ENCODE assay signal across 9 mouse cellular contexts in genomic region chr19:53325578-53326295, GRCm38 (mm10). TPM values are rescaled to one million over a fixed set of nuclear protein-coding genes. Genes with fewer than 3 reads are reported as not detected.
DNase-seq lines count a peak whose midpoint lies in the region; ATAC-seq and TF ChIP-seq lines count a peak whose summit lies in the region.
"Had no signal": no experiment of that assay in that cellular context is flagged by ENCODE, and none has a peak within 500 bp of the region (broad histone marks: within the 10 kb centered on the region; RNA-seq: fewer than 3 reads in every experiment).

No protein-coding gene starts in this region.

- peak overlapping the region; percentile 24 for H3K4me3 ChIP-seq in embryonic facial prominence, embryonic 12.5 days
- H3K4me3 ChIP-seq in kidney, embryonic 14.5 days (ENCODE audit: low read length): peak overlapping the region; percentile 31
- H3K4me3 ChIP-seq in limb, embryonic 15.5 days: peak overlapping the region; percentile 36
- peak overlapping the region; percentile 33 for H3K4me3 ChIP-seq in midbrain, postnatal 0 days (ENCODE audit: low read depth, low read length)

- peak overlapping the region; percentile 58 for H3K4me2 ChIP-seq in embryonic facial prominence, embryonic 12.5 days (replicated peaks)
- H3K4me2 ChIP-seq in kidney, embryonic 14.5 days (replicated peaks; ENCODE audit: low read depth, low read length): peak overlapping the region; percentile 57
- peak overlapping the region; percentile 57 for H3K4me2 ChIP-seq in limb, embryonic 15.5 days
- H3K4me2 ChIP-seq in midbrain, postnatal 0 days (ENCODE audit: low read depth, low read length, poor library complexity, severe bottlenecking): peak overlapping the region; percentile 65

- 0 out of 2 replicates have a peak overlapping the region, but pooled peaks have one; percentile 31 for H3K27ac ChIP-seq in embryonic facial prominence, embryonic 12.5 days
- no peak overlapping the region for H3K27ac ChIP-seq in kidney, embryonic 14.5 days (ENCODE audit: low read depth, low read length)
- H3K27ac ChIP-seq in limb, embryonic 15.5 days: peak overlapping the region; percentile 58
- H3K27ac ChIP-seq in midbrain, postnatal 0 days (ENCODE audit: low read depth, low read length): peak overlapping the region; percentile 44; the same call in 1 of the 2 replicates

- H3K4me1 ChIP-seq in embryonic facial prominence, embryonic 12.5 days: peaks cover 29% of the 10 kb centered on the region
- H3K4me1 ChIP-seq in kidney, embryonic 14.5 days (ENCODE audit: control insufficient read depth, insufficient read depth, low read length): peaks cover 14% of the 10 kb centered on the region
- peaks cover 35% of the 10 kb centered on the region for H3K4me1 ChIP-seq in limb, embryonic 15.5 days
- H3K4me1 ChIP-seq in midbrain, postnatal 0 days (ENCODE audit: insufficient read depth, low read length): 0 out of 2 replicates have a peak, but pooled peaks cover 5% of the 10 kb centered on the region

- H3K27me3 ChIP-seq in embryonic facial prominence, embryonic 12.5 days: no peaks in the 10 kb centered on the region
- no peaks in the 10 kb centered on the region for H3K27me3 ChIP-seq in kidney, embryonic 14.5 days (ENCODE audit: control insufficient read depth, insufficient read depth, low read length)
- H3K27me3 ChIP-seq in limb, embryonic 15.5 days: no peaks in the 10 kb centered on the region
- no peaks in the 10 kb centered on the region for H3K27me3 ChIP-seq in midbrain, postnatal 0 days (ENCODE audit: insufficient read depth, low read length)

- 13% methylated on average over 27 of the region's 27 CpGs for WGBS in embryonic facial prominence, embryonic 12.5 days
- WGBS in kidney, embryonic 14.5 days: 16% methylated on average over 27 of the region's 27 CpGs
- WGBS in limb, embryonic 15.5 days: 14% methylated on average over 27 of the region's 27 CpGs
- 11% methylated on average over 27 of the region's 27 CpGs for WGBS in midbrain, postnatal 0 days

- ATAC-seq in embryonic facial prominence, embryonic 12.5 days (ENCODE audit: insufficient number of reproducible peaks, insufficient read depth, low FRiP score, low TSS enrichment): no peak
- ATAC-seq in kidney, embryonic 14.5 days (ENCODE audit: low FRiP score, low TSS enrichment): no peak
- no peak for ATAC-seq in limb, embryonic 15.5 days (ENCODE audit: insufficient number of reproducible peaks, low FRiP score, low TSS enrichment, low read depth)
- ATAC-seq in midbrain, postnatal 0 days (ENCODE audit: low FRiP score): no peak

- DNase-seq in CD4-positive, CD25-positive, alpha-beta regulatory T cell, adult 2 months (ENCODE audit: low read depth, low spot score): peak; percentile 66
- peak; percentile 76 for DNase-seq in adrenal gland, postnatal 10 days
- DNase-seq in heart, adult 18-20 months: peak; percentile 80 to 86
- peak; percentile 73 for DNase-seq in midbrain, postnatal 0 days (ENCODE audit: low spot score)
- DNase-seq in telencephalon, adult 2 months (ENCODE audit: low read depth, low spot score): peak; percentile 93

- no peak for TF ChIP-seq CTCF in midbrain, postnatal 0 days (IDR thresholded peaks at IDR 0.05)

- no peaks in the 10 kb centered on the region for H3K36me3 ChIP-seq in embryonic facial prominence, embryonic 12.5 days
- H3K36me3 ChIP-seq in kidney, embryonic 14.5 days (ENCODE audit: control insufficient read depth, insufficient read depth, low read length): no peaks in the 10 kb centered on the region
- no peaks in the 10 kb centered on the region for H3K36me3 ChIP-seq in limb, embryonic 15.5 days
- no peaks in the 10 kb centered on the region for H3K36me3 ChIP-seq in midbrain, postnatal 0 days (ENCODE audit: insufficient read depth, low read length)

- H3K9ac ChIP-seq in embryonic facial prominence, embryonic 12.5 days: no peak overlapping the region
- H3K9ac ChIP-seq in kidney, embryonic 14.5 days (ENCODE audit: low read depth, low read length): peak overlapping the region; percentile 28; the same call in 1 of the 2 replicates
- H3K9ac ChIP-seq in limb, embryonic 15.5 days: peak overlapping the region; percentile 35; the same call in 1 of the 2 replicates
- peak overlapping the region; percentile 37; the same call in 1 of the 2 replicates for H3K9ac ChIP-seq in midbrain, postnatal 0 days (replicated peaks; ENCODE audit: low read length, poor library complexity, severe bottlenecking)

- H3K9me3 ChIP-seq in embryonic facial prominence, embryonic 12.5 days: no peaks in the 10 kb centered on the region
- H3K9me3 ChIP-seq in kidney, embryonic 14.5 days (ENCODE audit: control insufficient read depth, low read length): no peaks in the 10 kb centered on the region
- H3K9me3 ChIP-seq in limb, embryonic 15.5 days: no peaks in the 10 kb centered on the region
- no peaks in the 10 kb centered on the region for H3K9me3 ChIP-seq in midbrain, postnatal 0 days (ENCODE audit: low read length)

RNA-seq across cellular contexts. Expression of gene Mxi1, which starts 15.4 kb away (rescaled TPM):
- 10 to 100 TPM; 31.0 to 31.7 TPM for total RNA-seq in adrenal gland, postnatal 10 days (2021)
- 44.8 and 44.9 TPM in 2 replicates for polyA plus RNA-seq in embryonic facial prominence, embryonic 12.5 days (2016; fragmentation: Nextera tagmentation; extraction: Ambion mirVana)
- total RNA-seq in heart, adult 18-20 months (2021): 10 to 100 TPM; 37.8 to 42.7 TPM
- 31.0 and 42.5 TPM in 2 replicates for polyA plus RNA-seq in kidney, embryonic 14.5 days (2014; fragmentation: Nextera tagmentation; extraction: Ambion mirVana)
- polyA plus RNA-seq in limb, embryonic 15.5 days (2015; fragmentation: Nextera tagmentation; extraction: Ambion mirVana): 35.4 and 40.1 TPM in 2 replicates
- 40.9 and 49.2 TPM in 2 replicates for total RNA-seq in midbrain, postnatal 0 days (2014; rRNA removed)
- polyA plus RNA-seq in midbrain, postnatal 0 days (2015; fragmentation: Nextera tagmentation; extraction: Ambion mirVana): 37.7 and 38.8 TPM in 2 replicates

RNA-seq across cellular contexts. Expression of gene Gm10197, which starts 45.8 kb away (rescaled TPM):
- not detected for total RNA-seq in adrenal gland, postnatal 10 days (2021)
- polyA plus RNA-seq in embryonic facial prominence, embryonic 12.5 days (2016; fragmentation: Nextera tagmentation; extraction: Ambion mirVana): not detected in 2 replicates
- total RNA-seq in heart, adult 18-20 months (2021): not detected
- 2.0 and 3.2 TPM in 2 replicates for polyA plus RNA-seq in kidney, embryonic 14.5 days (2014; fragmentation: Nextera tagmentation; extraction: Ambion mirVana)
- polyA plus RNA-seq in limb, embryonic 15.5 days (2015; fragmentation: Nextera tagmentation; extraction: Ambion mirVana): 2.2 TPM in 1 of 2 replicates, not detected in the other
- total RNA-seq in midbrain, postnatal 0 days (2014; rRNA removed): not detected in 2 replicates
- not detected in 2 replicates for polyA plus RNA-seq in midbrain, postnatal 0 days (2015; fragmentation: Nextera tagmentation; extraction: Ambion mirVana)
- total RNA-seq: gastrocnemius, postnatal 4 days had no signal
